Mouse (Mus musculus) macrophage (primary cell): ENCODE results near the gene Cops8. TPM values are rescaled to one million over a fixed set of nuclear protein-coding genes. Genes with fewer than 3 reads are reported as not detected.

ENCODE experiments used
- polyA plus RNA-seq: library from polyadenylated mRNA; stranded (reverse); fragments of 250-400 nt; gene quantifications from 3 replicates; pipeline ENCODE4 v1.2.4, GENCODE M21; 2018; ENCODE audit warnings: inconsistent platforms

The Cops8 gene
- polyA plus RNA-seq, 1 experiment from 2014 or later = 30.9 TPM

Other genes starting within 250 kb of the Cops8 start
- gene Col6a3, start 241.0 kb downstream of the Cops8 start, polyA plus RNA-seq = 0.03 to 0.40 TPM (median 0.04 TPM) in 3 replicates